Mouse (Mus musculus) megakaryocyte, embryonic 14.5 days (primary cell): ENCODE results near the gene Tmpo.

Experiments used
- FLI1 ChIP-seq: IDR thresholded peaks from 2 replicates; pipeline ENCODE4 v1.6.1; 2012; ENCODE audit warnings: low read length, inconsistent platforms, mixed read lengths
- GATA1 ChIP-seq: IDR thresholded peaks from 3 replicates; pipeline ENCODE4 v1.6.1; 2012; ENCODE audit warnings: mixed read lengths, low read length, inconsistent platforms, borderline replicate concordance

- no peak for TF ChIP-seq GATA1
- no peak for TF ChIP-seq FLI1
Observed at GRCm38 (mm10) chr10:91102799-91103590, 78.1 kb downstream of the Tmpo start.
